Mouse (Mus musculus) stomach, embryonic 15.5 days (tissue): Measurements from ENCODE around the gene Mmrn1. TPM values are rescaled to one million over a fixed set of nuclear protein-coding genes. Genes with fewer than 3 reads are reported as not detected.
A peak's percentile ranks its signal among the peaks of the same experiment; 100 is the strongest.
"Not testable (repeated sequence)": the region's sequence is repeated elsewhere in the genome, so short reads cannot be mapped to it uniquely, and the experiment has no call there.

Experiments used
- ATAC-seq: fragments of 200-750 bp; cut with Nextera tagmentation; 2 replicates; pipeline ENCODE4 v1.8.0; 2017; ENCODE audit warnings: low read depth, moderate number of reproducible peaks, moderate TSS enrichment; ENCODE audit not compliant: insufficient read depth, low FRiP score
- H3K27ac ChIP-seq: fragments of 300-500 bp; sonication (generic); 2 replicates; pipeline ENCODE4 v1.5.1; 2015; ENCODE audit warnings: mild to moderate bottlenecking, inconsistent platforms
- H3K27me3 ChIP-seq: fragments of 300-500 bp; sonication (generic); replicated peaks from 2 replicates; pipeline ENCODE4 v1.6.1; 2015; ENCODE audit warnings: inconsistent platforms
- H3K36me3 ChIP-seq: fragments of 300-500 bp; sonication (generic); 2 replicates; pipeline ENCODE4 v1.6.1; 2015; ENCODE audit warnings: inconsistent platforms
- H3K4me1 ChIP-seq: fragments of 300-500 bp; sonication (generic); 2 replicates; pipeline ENCODE4 v1.6.1; 2015; ENCODE audit warnings: inconsistent platforms
- H3K4me2 ChIP-seq: fragments of 300-500 bp; sonication (generic); 2 replicates; pipeline ENCODE4 v1.6.1; 2015; ENCODE audit warnings: mild to moderate bottlenecking, inconsistent platforms
- H3K4me3 ChIP-seq: fragments of 300-500 bp; sonication (generic); replicated peaks from 2 replicates; pipeline ENCODE4 v1.5.1; 2015; ENCODE audit warnings: inconsistent platforms
- H3K9ac ChIP-seq: fragments of 300-500 bp; sonication (generic); 2 replicates; pipeline ENCODE4 v1.6.1; 2015; ENCODE audit warnings: inconsistent platforms
- H3K9me3 ChIP-seq: fragments of 300-500 bp; sonication (generic); 2 replicates; pipeline ENCODE4 v1.6.1; 2016; ENCODE audit warnings: inconsistent platforms
- WGBS: fragments of 180-500 bp; shearing (Covaris S2); methylation state at CpG from one replicate; pipeline ENCODE4 v1.1.7; 2015; 5-methylcytosine and 5-hydroxymethylcytosine counted together
- polyA plus RNA-seq: library from polyadenylated mRNA; unstranded; fragments of >200 nt; fragmentation: Nextera tagmentation; extraction: Ambion mirVana; gene quantifications from 2 replicates; pipeline ENCODE4 v1.2.1, GENCODE M21; 2015

Gene Mmrn1
- 3.8 and 4.0 TPM in 2 replicates for polyA plus RNA-seq

GRCm38 (mm10) chr6:60924676-60925075, at the start of gene Mmrn1:
Gene Mmrn1 (plus strand): TSS chr6:60924976.
- 95% methylated on average over 20 of the region's 20 CpGs for WGBS
- H3K27me3 ChIP-seq, H3K4me1 ChIP-seq, H3K27ac ChIP-seq, H3K4me2 ChIP-seq, H3K4me3 ChIP-seq, ATAC-seq, H3K9ac ChIP-seq, H3K9me3 ChIP-seq, H3K36me3 ChIP-seq: not testable (repeated sequence)

GRCm38 (mm10) chr6:60880362-60880761, 44.4 kb upstream of the Mmrn1 start:
- Histone ChIP-seq H3K9me3 (no peaks in the 10 kb centered on the region), H3K4me1 (no peaks in the 10 kb centered on the region), H3K27me3 (no peaks in the 10 kb centered on the region), H3K9ac (no peak overlapping the region), H3K27ac (no peak overlapping the region), H3K4me3 (no peak overlapping the region), H3K4me2 (no peak overlapping the region), H3K36me3 (no peaks in the 10 kb centered on the region)
- WGBS, result 81% methylated on average over 7 of the region's 7 CpGs
- ATAC-seq, result no peak

GRCm38 (mm10) chr6:60881534-60881933, 43.2 kb upstream of the Mmrn1 start:
- Histone ChIP-seq H3K9ac (no peak overlapping the region), H3K27ac (no peak overlapping the region), H3K36me3 (no peaks in the 10 kb centered on the region), H3K9me3 (no peaks in the 10 kb centered on the region), H3K4me2 (no peak overlapping the region), H3K27me3 (no peaks in the 10 kb centered on the region), H3K4me3 (no peak overlapping the region), H3K4me1 (no peaks in the 10 kb centered on the region)
- WGBS, result 67% methylated on average over 2 of the region's 2 CpGs
- no peak for ATAC-seq

GRCm38 (mm10) chr6:60907272-60907671, 17.5 kb upstream of the Mmrn1 start:
- Histone ChIP-seq H3K27ac (no peak overlapping the region), H3K4me2 (no peak overlapping the region), H3K4me1 (no peaks in the 10 kb centered on the region), H3K27me3 (no peaks in the 10 kb centered on the region), H3K36me3 (no peaks in the 10 kb centered on the region), H3K4me3 (no peak overlapping the region), H3K9ac (no peak overlapping the region), H3K9me3 (no peaks in the 10 kb centered on the region)
- WGBS, result 80% methylated on average over 2 of the region's 2 CpGs
- no peak for ATAC-seq

GRCm38 (mm10) chr6:60931364-60931763, 6.6 kb downstream of the Mmrn1 start:
- ATAC-seq, result peak; percentile 65; the same call in 1 of the 2 replicates

GRCm38 (mm10) chr6:60934835-60935234, 10.1 kb downstream of the Mmrn1 start:
- Histone ChIP-seq H3K4me2 (no peak overlapping the region), H3K4me3 (no peak overlapping the region), H3K27ac (no peak overlapping the region), H3K4me1 (no peaks in the 10 kb centered on the region), H3K27me3 (no peaks in the 10 kb centered on the region), H3K36me3 (no peaks in the 10 kb centered on the region), H3K9ac (no peak overlapping the region), H3K9me3 (no peaks in the 10 kb centered on the region)
- ATAC-seq, result no peak
- 57% methylated on average over 4 of the region's 4 CpGs for whole genome bisulfite sequencing

More at GRCm38 (mm10) chr6:60931364-60931763, 6.6 kb downstream of the Mmrn1 start:
- Histone ChIP-seq H3K4me3 (no peak overlapping the region), H3K4me1 (no peaks in the 10 kb centered on the region), H3K36me3 (no peaks in the 10 kb centered on the region), H3K27ac (no peak overlapping the region), H3K9me3 (no peaks in the 10 kb centered on the region), H3K9ac (no peak overlapping the region), H3K4me2 (no peak overlapping the region), H3K27me3 (no peaks in the 10 kb centered on the region)

GRCm38 (mm10) chr6:60935448-60936130, 10.8 kb downstream of the Mmrn1 start:
- H3K4me3 ChIP-seq, result no peak overlapping the region
- H3K9ac ChIP-seq, result no peak overlapping the region
- no peaks in the 10 kb centered on the region for H3K36me3 ChIP-seq
- WGBS, result 56% methylated on average over 4 of the region's 4 CpGs
- no peak overlapping the region for H3K27ac ChIP-seq
- no peaks in the 10 kb centered on the region for H3K4me1 ChIP-seq
- H3K27me3 ChIP-seq, result no peaks in the 10 kb centered on the region
- no peak overlapping the region for H3K4me2 ChIP-seq
- no peaks in the 10 kb centered on the region for H3K9me3 ChIP-seq
- ATAC-seq, result peak; percentile 90

- no peaks in the 10 kb centered on the region for H3K36me3 ChIP-seq
- no peak overlapping the region for H3K4me3 ChIP-seq
- H3K9me3 ChIP-seq, result no peaks in the 10 kb centered on the region
- H3K4me1 ChIP-seq, result no peaks in the 10 kb centered on the region
- H3K4me2 ChIP-seq, result no peak overlapping the region
- WGBS, result 68% methylated on average over 7 of the region's 7 CpGs
- no peak for ATAC-seq
- H3K9ac ChIP-seq, result no peak overlapping the region
- no peaks in the 10 kb centered on the region for H3K27me3 ChIP-seq
- no peak overlapping the region for H3K27ac ChIP-seq
These were observed 19.4 kb downstream of the Mmrn1 start for GRCm38 (mm10) chr6:60944178-60944577.

GRCm38 (mm10) chr6:60944621-60945020, 19.8 kb downstream of the Mmrn1 start:
- Histone ChIP-seq H3K27ac (no peak overlapping the region), H3K4me3 (no peak overlapping the region)
- 70% methylated on average over 9 of the region's 9 CpGs for WGBS

GRCm38 (mm10) chr6:60950415-60950814, 25.6 kb downstream of the Mmrn1 start:
- WGBS, result 52% methylated on average over 3 of the region's 3 CpGs
- ATAC-seq, result no peak
- Histone ChIP-seq H3K9me3 (no peaks in the 10 kb centered on the region), H3K4me2 (no peak overlapping the region), H3K9ac (no peak overlapping the region), H3K27ac (no peak overlapping the region), H3K27me3 (no peaks in the 10 kb centered on the region), H3K36me3 (no peaks in the 10 kb centered on the region), H3K4me3 (no peak overlapping the region), H3K4me1 (no peaks in the 10 kb centered on the region)

More at GRCm38 (mm10) chr6:60944621-60945020, 19.8 kb downstream of the Mmrn1 start:
- Histone ChIP-seq H3K4me2 (no peak overlapping the region), H3K27me3 (no peaks in the 10 kb centered on the region), H3K36me3 (no peaks in the 10 kb centered on the region), H3K4me1 (no peaks in the 10 kb centered on the region), H3K9ac (no peak overlapping the region), H3K9me3 (no peaks in the 10 kb centered on the region)
- no peak for ATAC-seq

GRCm38 (mm10) chr6:60961285-60961684, 36.5 kb downstream of the Mmrn1 start:
- ATAC-seq, result no peak
- WGBS, result 95% methylated on average over 2 of the region's 2 CpGs
- Histone ChIP-seq H3K36me3 (no peaks in the 10 kb centered on the region), H3K9ac (no peak overlapping the region), H3K4me3 (no peak overlapping the region), H3K4me2 (no peak overlapping the region), H3K27me3 (no peaks in the 10 kb centered on the region), H3K9me3 (no peaks in the 10 kb centered on the region), H3K4me1 (no peaks in the 10 kb centered on the region), H3K27ac (no peak overlapping the region)

GRCm38 (mm10) chr6:60961838-60962237, 37.1 kb downstream of the Mmrn1 start:
- Histone ChIP-seq H3K4me2 (no peak overlapping the region), H3K36me3 (no peaks in the 10 kb centered on the region), H3K9me3 (no peaks in the 10 kb centered on the region), H3K9ac (no peak overlapping the region), H3K4me3 (no peak overlapping the region), H3K27me3 (no peaks in the 10 kb centered on the region), H3K27ac (no peak overlapping the region), H3K4me1 (no peaks in the 10 kb centered on the region)
- 53% methylated on average over 2 of the region's 2 CpGs for WGBS
- ATAC-seq, result no peak

GRCm38 (mm10) chr6:60962668-60963067, 37.9 kb downstream of the Mmrn1 start:
- Histone ChIP-seq H3K27ac (no peak overlapping the region), H3K9me3 (no peaks in the 10 kb centered on the region), H3K27me3 (no peaks in the 10 kb centered on the region), H3K4me3 (no peak overlapping the region), H3K4me2 (no peak overlapping the region), H3K4me1 (no peaks in the 10 kb centered on the region), H3K36me3 (no peaks in the 10 kb centered on the region), H3K9ac (no peak overlapping the region)
- no peak for ATAC-seq
- 73% methylated on average over 2 of the region's 2 CpGs for WGBS
